Mouse (Mus musculus) heart, adult 8-10 months (tissue): ENCODE results near the gene Gdf10. TPM values are rescaled to one million over a fixed set of nuclear protein-coding genes. Genes with fewer than 3 reads are reported as not detected.

Source experiments
- DNase-seq: peaks from one replicate; pipeline ENCODE4 v3.0.0; 2022; ENCODE audit warnings: low spot score
- total RNA-seq, 4 experiments: library from RNA; stranded (reverse); gene quantifications; 2 replicates each; pipeline ENCODE4 v1.2.4; 2022

The Gdf10 gene
- 1 to 10 TPM in 1 of 4 experiments, under 1 TPM in 3; 0.52 to 1.5 (median 0.78) TPM for total RNA-seq

GRCm38 (mm10) chr14:33923168-33924070, at the start of gene Gdf10:
Gene Gdf10 (plus strand): TSS chr14:33923587.
- no peak for DNase-seq

- no peak for DNase-seq
These were observed 44.6 kb upstream of the Gdf10 start for GRCm38 (mm10) chr14:33878826-33879225.

- DNase-seq, result no peak
These were observed 43.2 kb upstream of the Gdf10 start for GRCm38 (mm10) chr14:33880236-33880635.

GRCm38 (mm10) chr14:33881471-33881870, 41.9 kb upstream of the Gdf10 start:
- no peak for DNase-seq

GRCm38 (mm10) chr14:33883046-33883445, 40.3 kb upstream of the Gdf10 start:
- DNase-seq, result no peak

- DNase-seq, result no peak
These were observed 37.9 kb upstream of the Gdf10 start for GRCm38 (mm10) chr14:33885466-33885865.

- DNase-seq, result no peak
These were observed 34.9 kb upstream of the Gdf10 start for GRCm38 (mm10) chr14:33888387-33889035.

GRCm38 (mm10) chr14:33889971-33890370, 33.4 kb upstream of the Gdf10 start:
- DNase-seq, result no peak

- DNase-seq, result no peak
These were observed 31.9 kb upstream of the Gdf10 start for GRCm38 (mm10) chr14:33891507-33891906.

- no peak for DNase-seq
These were observed 27.6 kb upstream of the Gdf10 start for GRCm38 (mm10) chr14:33895777-33896176.

GRCm38 (mm10) chr14:33896628-33897300, 26.6 kb upstream of the Gdf10 start:
- DNase-seq, result peak; percentile 56

- DNase-seq, result no peak
These were observed 20.6 kb upstream of the Gdf10 start for GRCm38 (mm10) chr14:33902783-33903182.

GRCm38 (mm10) chr14:33903199-33903598, 20.2 kb upstream of the Gdf10 start:
- no peak for DNase-seq

- no peak for DNase-seq
These were observed 18.5 kb upstream of the Gdf10 start for GRCm38 (mm10) chr14:33904851-33905250.

GRCm38 (mm10) chr14:33913727-33914126, 9.7 kb upstream of the Gdf10 start:
- peak; percentile 72 for DNase-seq

- DNase-seq, result no peak
These were observed 9.2 kb upstream of the Gdf10 start for GRCm38 (mm10) chr14:33914206-33914605.

- DNase-seq, result no peak
These were observed 2.4 kb upstream of the Gdf10 start for GRCm38 (mm10) chr14:33920727-33921559.

- no peak for DNase-seq
These were observed 618 bp upstream of the Gdf10 start for GRCm38 (mm10) chr14:33922771-33923167.

- no peak for DNase-seq
These were observed 8.5 kb downstream of the Gdf10 start for GRCm38 (mm10) chr14:33931853-33932252.

GRCm38 (mm10) chr14:33932935-33933703, 9.7 kb downstream of the Gdf10 start:
- peak; percentile 48 for DNase-seq
